ENCODE assay signal across 9 mouse cellular contexts in genomic region chr19:56940507-56940906, GRCm38 (mm10).
DNase-seq lines count a peak whose midpoint lies in the region; ATAC-seq and TF ChIP-seq lines count a peak whose summit lies in the region.
"Had no signal": no experiment of that assay in that cellular context is flagged by ENCODE, and none has a peak within 500 bp of the region (broad histone marks: within the 10 kb centered on the region; RNA-seq: fewer than 3 reads in every experiment).

No protein-coding gene starts in this region.

- no peak for TF ChIP-seq POLR2A in thymus, adult 2 months (IDR thresholded peaks at IDR 0.05; ENCODE audit: control insufficient read depth, extremely low read depth, insufficient read depth, low read length, poor library complexity)

- no peak overlapping the region for H3K4me3 ChIP-seq in midbrain, embryonic 10.5 days
- H3K4me3 ChIP-seq in midbrain, embryonic 13.5 days (replicated peaks), result no peak overlapping the region
- no peak overlapping the region for H3K4me3 ChIP-seq in stomach, postnatal 0 days (ENCODE audit: low read depth, low read length)
- no peak overlapping the region for H3K4me3 ChIP-seq in thymus, adult 2 months (ENCODE audit: control insufficient read depth, insufficient read depth, low read length)
- H3K4me3 ChIP-seq: limb, embryonic 15.5 days had no signal

- peak overlapping the region; percentile 70 for H3K27ac ChIP-seq in midbrain, embryonic 10.5 days (replicated peaks)
- no peak overlapping the region for H3K27ac ChIP-seq in midbrain, embryonic 13.5 days
- H3K27ac ChIP-seq in stomach, postnatal 0 days (replicated peaks), result peak overlapping the region; percentile 58
- no peak overlapping the region for H3K27ac ChIP-seq in thymus, adult 2 months (ENCODE audit: control insufficient read depth, insufficient read depth, low read length)
- H3K27ac ChIP-seq: limb, embryonic 15.5 days had no signal

- no peak overlapping the region for H3K9ac ChIP-seq in midbrain, embryonic 13.5 days (replicated peaks)
- no peak overlapping the region for H3K9ac ChIP-seq in stomach, postnatal 0 days (ENCODE audit: low read length)
- H3K9ac ChIP-seq: limb, embryonic 15.5 days had no signal

- no peak for TF ChIP-seq CTCF in stomach, postnatal 0 days (IDR thresholded peaks at IDR 0.05; ENCODE audit: low read depth)
- no peak for TF ChIP-seq CTCF in thymus, adult 2 months (IDR thresholded peaks at IDR 0.05; ENCODE audit: borderline replicate concordance, control insufficient read depth, extremely low read depth, insufficient read depth, low read length, poor library complexity)

- no peak for ATAC-seq in midbrain, embryonic 13.5 days
- ATAC-seq in stomach, postnatal 0 days (ENCODE audit: low FRiP score, low TSS enrichment), result no peak

- H3K27me3 ChIP-seq in midbrain, embryonic 10.5 days (ENCODE audit: low read depth, poor library complexity, severe bottlenecking), result no peaks in the 10 kb centered on the region
- H3K27me3 ChIP-seq in midbrain, embryonic 13.5 days, result no peaks in the 10 kb centered on the region
- H3K27me3 ChIP-seq in stomach, postnatal 0 days (ENCODE audit: control insufficient read depth, insufficient read depth, low read length), result no peaks in the 10 kb centered on the region
- H3K27me3 ChIP-seq in thymus, adult 2 months (ENCODE audit: control insufficient read depth, insufficient read depth, low read length), result no peaks in the 10 kb centered on the region
- H3K27me3 ChIP-seq: limb, embryonic 15.5 days had no signal

- no peak overlapping the region for H3K4me2 ChIP-seq in midbrain, embryonic 13.5 days (replicated peaks)
- H3K4me2 ChIP-seq in stomach, postnatal 0 days (replicated peaks; ENCODE audit: low read depth), result no peak overlapping the region
- H3K4me2 ChIP-seq: limb, embryonic 15.5 days had no signal

- no peaks in the 10 kb centered on the region for H3K36me3 ChIP-seq in midbrain, embryonic 10.5 days
- no peaks in the 10 kb centered on the region for H3K36me3 ChIP-seq in midbrain, embryonic 13.5 days
- no peaks in the 10 kb centered on the region for H3K36me3 ChIP-seq in stomach, postnatal 0 days (ENCODE audit: control insufficient read depth, insufficient read depth, low read length)
- H3K36me3 ChIP-seq in thymus, adult 2 months (ENCODE audit: control insufficient read depth, insufficient read depth, low read length), result no peaks in the 10 kb centered on the region
- H3K36me3 ChIP-seq: limb, embryonic 15.5 days had no signal

- H3K9me3 ChIP-seq in midbrain, embryonic 10.5 days (replicated peaks), result 0 out of 2 replicates have a peak, but pooled peaks cover 3% of the 10 kb centered on the region
- H3K9me3 ChIP-seq in midbrain, embryonic 13.5 days, result no peaks in the 10 kb centered on the region
- no peaks in the 10 kb centered on the region for H3K9me3 ChIP-seq in stomach, postnatal 0 days (ENCODE audit: control insufficient read depth, low read length)
- H3K9me3 ChIP-seq: limb, embryonic 15.5 days had no signal

- peak; percentile 24 for DNase-seq in adrenal gland, postnatal 14 days
- DNase-seq in adrenal gland, adult 2 months, result no peak
- no peak for DNase-seq in midbrain, embryonic 10.5 days (ENCODE audit: low spot score)
- DNase-seq in heart, adult 9 months (ENCODE audit: low spot score in 2 of 2), result peak; percentile 77 to 80
- no peak for DNase-seq in stomach, postnatal 0 days (ENCODE audit: low spot score)
- no peak for DNase-seq in embryo, embryonic 10.5 days (ENCODE audit: low spot score)
- DNase-seq in thymus, adult 2 months, result no peak

- H3K4me1 ChIP-seq in midbrain, embryonic 10.5 days, result peaks cover 16% of the 10 kb centered on the region
- H3K4me1 ChIP-seq in midbrain, embryonic 13.5 days (replicated peaks), result 0 out of 2 replicates have a peak, but pooled peaks cover 6% of the 10 kb centered on the region
- 0 out of 2 replicates have a peak, but pooled peaks cover 2% of the 10 kb centered on the region for H3K4me1 ChIP-seq in stomach, postnatal 0 days (replicated peaks; ENCODE audit: control insufficient read depth, insufficient read depth)
- H3K4me1 ChIP-seq in thymus, adult 2 months (replicated peaks; ENCODE audit: control insufficient read depth, insufficient read depth, low read length), result no peaks in the 10 kb centered on the region

- 94% methylated on average over 11 of the region's 11 CpGs for WGBS in midbrain, embryonic 10.5 days
- WGBS in midbrain, embryonic 13.5 days, result 94% methylated on average over 11 of the region's 11 CpGs
- 61% methylated on average over 11 of the region's 11 CpGs for WGBS in stomach, postnatal 0 days
- WGBS in thymus, adult 2 months, result 94% methylated on average over 11 of the region's 11 CpGs

- TF ChIP-seq EP300 in stomach, postnatal 0 days (optimal IDR thresholded peaks at IDR 0.05), result no peak

Comparison
In these comparisons a context has a peak if more than half of its experiments do, and no peak if none do; other contexts are left out.
1. DNase-seq: peak in adrenal gland, postnatal 14 days (single experiment) and heart, adult 9 months (2 of 2); none in adrenal gland, adult 2 months (single experiment), midbrain, embryonic 10.5 days (single experiment), stomach, postnatal 0 days (single experiment), embryo, embryonic 10.5 days (single experiment) and thymus, adult 2 months (single experiment).
2. H3K27ac ChIP-seq: peak in midbrain, embryonic 10.5 days (single experiment) and stomach, postnatal 0 days (single experiment); none in midbrain, embryonic 13.5 days (single experiment) and thymus, adult 2 months (single experiment).